Mouse (Mus musculus) testis, adult 2 months (tissue): ENCODE measurements around the gene Rfxank. TPM values are rescaled to one million over a fixed set of nuclear protein-coding genes. Genes with fewer than 3 reads are reported as not detected.

ENCODE experiments used
- H3K27ac ChIP-seq: fragments of 200-500 bp; 2 replicates; pipeline ENCODE4 v1.5.1; 2012; ENCODE audit warnings: low read depth, low read length; ENCODE audit not compliant: control insufficient read depth, insufficient read depth
- H3K27me3 ChIP-seq: fragments of 200-500 bp; 2 replicates; pipeline ENCODE4 v1.6.1; 2012; ENCODE audit warnings: mild to moderate bottlenecking, low read length, moderate library complexity; ENCODE audit not compliant: control insufficient read depth, insufficient read depth
- H3K36me3 ChIP-seq: fragments of 200-500 bp; 2 replicates; pipeline ENCODE4 v1.6.1; 2012; ENCODE audit warnings: mild to moderate bottlenecking, low read length; ENCODE audit not compliant: control insufficient read depth, insufficient read depth
- H3K4me1 ChIP-seq: fragments of 200-500 bp; 2 replicates; pipeline ENCODE4 v1.6.1; 2012; ENCODE audit warnings: low read length; ENCODE audit not compliant: control insufficient read depth, insufficient read depth
- H3K4me3 ChIP-seq: fragments of 200-500 bp; 2 replicates; pipeline ENCODE4 v1.5.1; 2012; ENCODE audit warnings: low read depth, mild to moderate bottlenecking, low read length, moderate library complexity, mixed read lengths; ENCODE audit not compliant: control insufficient read depth
- CTCF ChIP-seq: fragments of 200-500 bp; IDR thresholded peaks from 2 replicates; pipeline ENCODE4 v1.5.1; 2012; ENCODE audit warnings: low read depth, mild to moderate bottlenecking, inconsistent platforms, low read length, moderate library complexity; ENCODE audit not compliant: control insufficient read depth, insufficient read depth, insufficient replicate concordance
- POLR2A ChIP-seq: fragments of 200-500 bp; IDR thresholded peaks from 2 replicates; pipeline ENCODE4 v1.6.1; 2012; ENCODE audit warnings: low read depth, mild to moderate bottlenecking, inconsistent platforms, low read length, moderate library complexity; ENCODE audit not compliant: control insufficient read depth
- polyA plus RNA-seq: library from polyadenylated mRNA; depleted of rRNA; stranded (reverse); fragments of >200 nt; gene quantifications from 2 replicates; pipeline ENCODE4 v1.2.3, GENCODE M21; 2012

Gene Rfxank
- polyA plus RNA-seq, 1 experiment: 19.1 TPM

DNA sequence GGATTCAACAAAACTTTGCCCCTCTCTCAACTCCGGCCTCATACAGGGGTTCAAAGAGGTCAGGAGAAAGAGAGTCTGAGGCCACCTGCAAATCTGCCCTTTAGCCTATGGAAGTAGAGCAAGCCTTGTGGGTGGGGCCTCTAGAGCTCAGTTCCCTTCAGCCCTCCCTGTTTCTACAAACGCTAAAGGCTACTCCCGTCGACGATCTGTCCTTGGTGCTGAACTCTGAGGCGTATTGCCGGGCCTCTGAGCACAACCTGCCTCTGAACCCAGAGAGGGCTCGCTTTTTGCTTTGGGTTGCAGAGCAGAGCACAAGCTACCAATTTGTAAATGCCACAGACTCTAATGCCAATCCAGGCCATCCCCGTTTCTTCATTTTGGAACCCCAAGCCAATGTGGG is 21.3 kb downstream of the Rfxank start:
- Histone ChIP-seq H3K4me3 (no peak overlapping the region), H3K27ac (no peak overlapping the region), H3K27me3 (no peaks in the 10 kb centered on the region), H3K4me1 (peaks cover 5% of the 10 kb centered on the region), H3K36me3 (no peaks in the 10 kb centered on the region)
- TF ChIP-seq CTCF: no peak
- no peak for TF ChIP-seq POLR2A

DNA sequence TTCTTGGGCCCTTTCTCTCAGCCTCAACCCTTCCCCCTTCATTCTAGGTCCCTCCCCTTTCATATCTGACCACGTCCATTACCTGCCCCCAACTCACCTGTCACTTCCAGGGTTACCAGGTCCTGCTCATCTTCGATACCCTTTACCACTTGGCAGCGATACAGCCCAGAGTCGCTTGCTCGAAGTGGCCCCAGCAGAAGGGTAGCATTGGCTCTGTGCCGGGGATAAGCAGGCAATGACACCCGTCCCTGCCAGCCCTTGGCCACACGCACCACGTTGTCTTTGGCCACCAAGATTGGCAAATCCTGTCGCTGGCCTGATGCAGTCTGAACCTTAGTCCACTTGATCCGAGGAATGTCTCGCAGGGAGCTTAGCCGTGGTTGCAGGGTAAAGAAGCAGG is 24.1 kb downstream of the Rfxank start:
- no peak for TF ChIP-seq POLR2A
- no peak for TF ChIP-seq CTCF
- H3K27me3 ChIP-seq: no peaks in the 10 kb centered on the region; the same call in 1 of the 2 replicates
- no peak overlapping the region for H3K4me3 ChIP-seq
- peaks cover 13% of the 10 kb centered on the region for H3K4me1 ChIP-seq
- H3K27ac ChIP-seq: no peak overlapping the region
- no peaks in the 10 kb centered on the region for H3K36me3 ChIP-seq

DNA sequence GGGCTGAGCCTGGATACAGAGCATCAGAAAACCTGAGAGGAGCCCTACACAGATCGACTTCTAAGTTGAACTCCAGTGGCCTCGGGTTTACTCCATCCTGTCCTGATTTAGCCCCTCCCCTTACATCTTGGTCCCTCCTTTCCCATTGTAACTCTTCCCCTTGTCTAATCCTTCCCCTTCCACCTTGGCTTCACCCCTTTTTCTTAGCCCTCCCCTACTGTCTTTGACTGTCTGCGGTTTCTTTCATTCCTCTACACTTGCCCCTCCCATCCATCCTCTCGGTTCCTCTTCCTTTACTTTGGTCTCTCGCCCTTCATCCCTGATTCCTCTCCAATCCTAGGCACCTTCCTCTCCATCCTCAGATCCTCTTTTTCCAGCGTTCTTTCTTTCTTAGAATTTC is 24.5 kb downstream of the Rfxank start:
- Histone ChIP-seq H3K4me1 (peaks cover 13% of the 10 kb centered on the region), H3K27me3 (no peaks in the 10 kb centered on the region; the same call in 1 of the 2 replicates), H3K4me3 (no peak overlapping the region), H3K27ac (no peak overlapping the region), H3K36me3 (no peaks in the 10 kb centered on the region)
- TF ChIP-seq CTCF (no peak), POLR2A (no peak)

GRCm38 (mm10) chr8:70112401-70113016 is 26.4 kb downstream of the Rfxank start:
- Histone ChIP-seq H3K27ac (no peak overlapping the region), H3K4me1 (peaks cover 13% of the 10 kb centered on the region), H3K27me3 (no peaks in the 10 kb centered on the region; the same call in 1 of the 2 replicates), H3K36me3 (no peaks in the 10 kb centered on the region), H3K4me3 (peak overlapping the region; percentile 83)
- TF ChIP-seq CTCF (no peak), POLR2A (no peak)

GRCm38 (mm10) chr8:70111192-70111795 is 27.7 kb downstream of the Rfxank start:
- no peaks in the 10 kb centered on the region for H3K36me3 ChIP-seq
- H3K4me1 ChIP-seq: peaks cover 13% of the 10 kb centered on the region
- H3K27ac ChIP-seq: no peak overlapping the region
- H3K4me3 ChIP-seq: peak overlapping the region; percentile 83
- TF ChIP-seq POLR2A: peak; percentile 41; the same call in 1 of the 2 replicates
- TF ChIP-seq CTCF: no peak
- no peaks in the 10 kb centered on the region; the same call in 1 of the 2 replicates for H3K27me3 ChIP-seq

DNA sequence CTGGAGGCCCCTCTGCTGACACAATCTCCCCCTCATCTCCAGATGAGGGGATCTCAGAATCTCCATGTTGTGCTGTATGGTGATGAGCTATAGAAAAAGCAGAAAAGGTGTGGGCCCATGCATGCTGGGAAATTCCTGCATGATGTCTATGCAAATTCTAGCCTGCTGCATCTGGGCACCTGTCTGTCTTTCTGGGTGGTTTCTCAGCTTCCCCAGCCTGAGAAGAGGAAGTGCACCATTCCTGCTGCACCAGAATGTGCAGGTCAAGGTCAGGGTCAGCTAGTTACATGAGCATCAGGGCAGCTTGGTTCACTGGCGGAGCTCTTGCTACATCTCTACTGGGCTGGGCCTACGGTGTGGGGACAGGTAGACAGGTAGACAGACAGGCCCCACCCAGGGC is 28.5 kb downstream of the Rfxank start:
- H3K27me3 ChIP-seq: no peaks in the 10 kb centered on the region; the same call in 1 of the 2 replicates
- no peak for TF ChIP-seq CTCF
- TF ChIP-seq POLR2A: no peak
- no peak overlapping the region; the same call in 1 of the 2 replicates for H3K4me3 ChIP-seq
- no peak overlapping the region for H3K27ac ChIP-seq
- peaks cover 13% of the 10 kb centered on the region for H3K4me1 ChIP-seq
- no peaks in the 10 kb centered on the region for H3K36me3 ChIP-seq

GRCm38 (mm10) chr8:70104922-70105321 is 34.0 kb downstream of the Rfxank start:
- Histone ChIP-seq H3K4me3 (no peak overlapping the region), H3K27me3 (no peaks in the 10 kb centered on the region), H3K4me1 (no peaks in the 10 kb centered on the region), H3K36me3 (no peaks in the 10 kb centered on the region), H3K27ac (no peak overlapping the region)
- TF ChIP-seq POLR2A (no peak), CTCF (no peak)
